Mouse (Mus musculus) limb, embryonic 14.5 days (tissue): Measurements from ENCODE around the gene Cdcp1. TPM values are rescaled to one million over a fixed set of nuclear protein-coding genes. Genes with fewer than 3 reads are reported as not detected.

ENCODE experiments used
- ATAC-seq: fragments of 200-750 bp; cut with Nextera tagmentation; 2 replicates; pipeline ENCODE4 v1.8.0; 2017; ENCODE audit warnings: low read depth, moderate number of reproducible peaks, moderate TSS enrichment; ENCODE audit not compliant: low FRiP score
- DNase-seq: peaks from one replicate; pipeline ENCODE4 v3.0.0-alpha.2; 2015; ENCODE audit warnings: low spot score
- H3K27ac ChIP-seq: fragments of 300-500 bp; sonication (generic); replicated peaks from 2 replicates; pipeline ENCODE4 v1.5.1; 2014; ENCODE audit warnings: low read depth, mild to moderate bottlenecking, low read length, moderate library complexity, mixed read lengths
- H3K27me3 ChIP-seq: fragments of 300-500 bp; sonication (generic); 2 replicates; pipeline ENCODE4 v1.6.1; 2014; ENCODE audit warnings: low read length, mixed read lengths; ENCODE audit not compliant: control insufficient read depth, insufficient read depth
- H3K36me3 ChIP-seq: fragments of 300-500 bp; sonication (generic); 2 replicates; pipeline ENCODE4 v1.6.1; 2014; ENCODE audit warnings: mild to moderate bottlenecking, low read length, moderate library complexity, mixed read lengths; ENCODE audit not compliant: control insufficient read depth, insufficient read depth
- H3K4me1 ChIP-seq: fragments of 300-500 bp; sonication (generic); 2 replicates; pipeline ENCODE4 v1.6.1; 2014; ENCODE audit warnings: antibody characterized with exemption, low read length, mixed read lengths; ENCODE audit not compliant: control insufficient read depth, insufficient read depth
- H3K4me2 ChIP-seq: fragments of 300-500 bp; sonication (generic); replicated peaks from 2 replicates; pipeline ENCODE4 v1.6.1; 2014; ENCODE audit warnings: low read depth, mild to moderate bottlenecking, low read length, moderate library complexity; ENCODE audit not compliant: severe bottlenecking
- H3K4me3 ChIP-seq: fragments of 300-500 bp; sonication (generic); replicated peaks from 2 replicates; pipeline ENCODE4 v1.5.1; 2014; ENCODE audit warnings: low read length
- H3K9ac ChIP-seq: fragments of 300-500 bp; sonication (generic); 2 replicates; pipeline ENCODE4 v1.6.1; 2014; ENCODE audit warnings: mild to moderate bottlenecking, low read depth, low read length, moderate library complexity; ENCODE audit not compliant: severe bottlenecking
- H3K9me3 ChIP-seq: fragments of 300-500 bp; sonication (generic); 2 replicates; pipeline ENCODE4 v1.6.1; 2016; ENCODE audit warnings: low read length; ENCODE audit not compliant: control insufficient read depth
- POLR2A ChIP-seq: fragments of 200-500 bp; IDR thresholded peaks from 2 replicates; pipeline ENCODE4 v1.8.0; 2012; ENCODE audit warnings: inconsistent platforms, mild to moderate bottlenecking, moderate library complexity, borderline replicate concordance; ENCODE audit not compliant: insufficient read depth, insufficient read length; ENCODE audit errors: extremely low read depth
- WGBS: fragments of 180-500 bp; shearing (Covaris S2); extraction: QIAGEN DNeasy Blood & Tissue Kit; methylation state at CpG from one replicate; pipeline ENCODE4 v1.1.7; 2014; 5-methylcytosine and 5-hydroxymethylcytosine counted together
- polyA plus RNA-seq, 2 experiments: library from polyadenylated mRNA; depleted of rRNA in 1 of 2; stranded (reverse) in 1 of 2; unstranded in 1 of 2; fragments of >200 nt; fragmentation: Nextera tagmentation in 1 of 2; extraction: Ambion mirVana in 1 of 2; gene quantifications; 2 replicates each; pipeline versions ENCODE4 v1.2.1 to v1.2.3; 2012 to 2014

Gene Cdcp1
- polyA plus RNA-seq, 2 experiments: 7.1 to 9.3 TPM

DNA sequence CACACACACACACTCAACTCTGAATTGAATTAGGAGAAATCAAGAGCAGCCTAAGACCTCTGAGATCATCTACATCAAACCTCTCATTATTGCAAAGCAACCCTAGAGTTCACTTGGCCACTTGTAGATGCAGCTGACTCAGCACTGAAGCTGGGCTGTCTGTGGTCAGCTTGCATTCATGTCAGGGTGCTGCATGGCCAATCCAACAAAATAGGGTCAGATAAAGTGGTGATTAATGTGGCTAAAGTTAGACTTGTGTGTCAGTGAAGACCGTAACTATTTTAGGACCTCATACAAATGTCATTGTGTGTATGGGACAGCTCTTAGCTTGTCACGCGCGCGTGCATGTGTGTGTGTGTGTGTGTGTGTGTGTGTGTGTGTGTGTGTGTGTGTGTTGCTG lies 28.2 kb downstream of the Cdcp1 start:
- no peak overlapping the region for H3K4me2 ChIP-seq
- no peaks in the 10 kb centered on the region for H3K36me3 ChIP-seq
- no peak for TF ChIP-seq POLR2A
- H3K27me3 ChIP-seq: no peaks in the 10 kb centered on the region
- 93% methylated on average over 5 of the region's 5 CpGs for WGBS
- no peak overlapping the region for H3K9ac ChIP-seq
- H3K4me3 ChIP-seq: no peak overlapping the region
- H3K4me1 ChIP-seq: no peaks in the 10 kb centered on the region
- no peak for ATAC-seq
- H3K27ac ChIP-seq: no peak overlapping the region
- H3K9me3 ChIP-seq: no peaks in the 10 kb centered on the region
- DNase-seq: no peak

DNA sequence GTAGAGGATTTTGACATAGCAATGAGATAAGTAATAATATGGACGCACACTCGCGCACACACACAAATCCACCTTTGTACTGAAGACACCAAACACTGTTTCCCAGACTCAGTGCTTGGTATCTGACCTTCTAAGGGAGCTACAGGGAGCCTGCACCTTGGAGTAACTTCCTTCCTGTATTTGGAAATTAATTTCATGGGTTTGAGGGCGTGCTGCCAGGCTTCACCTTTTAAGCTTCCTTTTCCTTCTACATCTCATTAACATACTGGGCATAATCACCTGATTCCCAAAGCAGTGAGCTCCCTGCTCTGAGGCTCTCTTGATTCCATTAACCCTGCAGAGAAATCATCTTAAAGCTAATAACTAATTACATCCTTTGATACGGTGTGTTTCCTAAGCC lies 29.7 kb downstream of the Cdcp1 start:
- Histone ChIP-seq H3K9me3 (no peaks in the 10 kb centered on the region), H3K27ac (no peak overlapping the region), H3K4me3 (no peak overlapping the region), H3K36me3 (no peaks in the 10 kb centered on the region), H3K9ac (no peak overlapping the region), H3K4me1 (no peaks in the 10 kb centered on the region), H3K27me3 (no peaks in the 10 kb centered on the region), H3K4me2 (no peak overlapping the region)
- WGBS: 78% methylated on average over 5 of the region's 5 CpGs
- no peak for TF ChIP-seq POLR2A
- DNase-seq: no peak
- no peak for ATAC-seq

DNA sequence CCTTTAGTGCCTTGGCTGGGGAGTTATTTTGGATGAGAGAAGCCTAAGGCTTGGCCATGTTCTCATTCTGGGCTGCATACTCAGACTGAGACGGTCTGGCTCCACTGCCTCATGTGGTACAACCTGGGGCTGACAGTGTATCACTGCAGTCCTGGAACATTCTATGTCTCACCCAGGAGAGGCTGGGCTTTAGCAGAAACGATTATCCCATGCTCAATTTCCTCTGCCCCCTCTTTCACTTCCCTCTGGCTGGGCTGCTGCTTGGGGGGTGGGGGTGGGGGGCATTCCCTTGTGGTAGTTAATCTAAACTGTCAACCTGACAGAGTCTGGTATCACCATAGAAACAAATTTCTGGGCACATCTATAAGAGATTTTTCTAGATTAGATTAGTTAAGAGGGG lies 30.3 kb downstream of the Cdcp1 start:
- Histone ChIP-seq H3K4me1 (no peaks in the 10 kb centered on the region), H3K9me3 (no peaks in the 10 kb centered on the region), H3K36me3 (no peaks in the 10 kb centered on the region), H3K27me3 (no peaks in the 10 kb centered on the region), H3K9ac (no peak overlapping the region), H3K4me2 (no peak overlapping the region), H3K4me3 (no peak overlapping the region), H3K27ac (no peak overlapping the region)
- DNase-seq: no peak
- 40% methylated on average over 2 of the region's 2 CpGs for WGBS
- no peak for TF ChIP-seq POLR2A
- ATAC-seq: no peak

DNA sequence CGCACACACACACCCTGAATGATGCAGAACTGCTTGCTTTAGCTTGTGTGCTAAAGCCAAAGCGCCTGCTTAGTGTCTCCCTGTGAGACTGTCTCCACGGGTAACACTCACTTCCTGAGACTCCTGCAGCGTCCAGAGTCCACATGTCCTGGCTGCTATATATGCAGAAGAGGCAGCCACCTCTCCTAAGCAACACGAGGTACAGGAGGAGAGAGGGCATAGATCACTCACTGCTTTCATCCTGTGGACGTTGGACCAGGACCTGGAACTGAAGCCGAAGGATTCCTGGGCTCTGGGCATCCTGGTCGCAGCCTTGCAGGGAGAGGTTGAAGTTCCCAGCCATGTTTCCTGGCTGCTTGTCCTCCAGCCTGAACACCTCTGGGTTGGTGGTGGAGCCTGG lies 32.6 kb downstream of the Cdcp1 start:
- 80% methylated on average over 8 of the region's 8 CpGs for WGBS
- no peak for TF ChIP-seq POLR2A
- no peaks in the 10 kb centered on the region for H3K36me3 ChIP-seq
- H3K27me3 ChIP-seq: no peaks in the 10 kb centered on the region
- H3K4me2 ChIP-seq: no peak overlapping the region
- H3K4me3 ChIP-seq: no peak overlapping the region
- no peaks in the 10 kb centered on the region for H3K9me3 ChIP-seq
- no peak for ATAC-seq
- H3K9ac ChIP-seq: no peak overlapping the region
- H3K4me1 ChIP-seq: no peaks in the 10 kb centered on the region
- H3K27ac ChIP-seq: no peak overlapping the region
- DNase-seq: no peak

DNA sequence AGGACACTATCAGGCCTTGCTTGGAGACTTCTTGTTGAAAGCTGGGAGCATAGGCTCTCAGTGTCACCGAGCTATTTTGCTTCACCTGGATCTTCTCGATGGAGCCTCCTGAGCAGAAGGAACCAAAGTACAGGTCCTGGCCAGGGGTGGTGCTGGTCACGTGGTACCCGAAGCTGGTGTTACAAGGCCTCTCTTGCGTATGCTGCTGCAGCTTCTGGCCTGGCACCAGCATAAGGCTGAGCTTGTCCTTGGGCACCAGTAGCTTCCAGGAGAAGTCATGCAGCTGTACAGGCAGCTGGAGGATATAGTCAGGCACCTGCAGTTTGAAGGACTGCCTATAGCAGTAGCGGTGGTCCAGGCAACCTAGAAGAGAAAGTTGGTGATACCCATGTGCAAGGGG lies 35.8 kb downstream of the Cdcp1 start:
- DNase-seq (no peak), ATAC-seq (no peak)
- Histone ChIP-seq H3K27ac (no peak overlapping the region), H3K9ac (no peak overlapping the region), H3K4me2 (no peak overlapping the region), H3K36me3 (no peaks in the 10 kb centered on the region), H3K4me1 (no peaks in the 10 kb centered on the region), H3K9me3 (no peaks in the 10 kb centered on the region), H3K4me3 (no peak overlapping the region), H3K27me3 (no peaks in the 10 kb centered on the region)
- WGBS: 90% methylated on average over 6 of the region's 6 CpGs
- TF ChIP-seq POLR2A: no peak
